In the genomic region with DNA sequence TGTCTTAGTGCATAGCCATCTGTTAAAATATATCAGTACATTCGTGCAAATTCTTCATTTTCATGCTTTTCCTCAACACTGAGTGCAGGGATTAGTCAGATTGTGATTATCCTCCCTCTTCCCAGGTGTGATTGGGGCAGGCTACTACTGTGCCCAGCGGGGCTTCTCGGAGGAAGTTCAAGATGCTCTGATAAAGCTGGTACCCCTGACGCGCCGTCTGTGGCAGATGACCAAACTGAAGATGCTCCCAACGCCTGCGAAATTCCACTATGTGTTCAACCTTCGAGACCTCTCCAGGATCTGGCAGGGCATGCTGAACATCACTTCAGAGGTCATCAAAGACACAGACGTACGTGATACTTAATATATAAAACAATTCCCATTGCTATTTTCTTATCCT, we compare ENCODE assay signal across 13 mouse cellular contexts.
"Had no signal": no experiment of that assay in that cellular context is flagged by ENCODE, and none has a peak within 500 bp of the region (broad histone marks: within the 10 kb centered on the region; RNA-seq: fewer than 3 reads in every experiment).

No protein-coding gene starts in this region.

- DNase-seq: lung, adult 18-20 months; lung, embryonic 14.5 days; lung, postnatal 10 days; lung, postnatal 4 days; midbrain, embryonic 14.5 days; retina, postnatal 1 day; right cerebral cortex, adult 18-20 months; right cerebral cortex, postnatal 25 days; right cerebral cortex, postnatal 4 days; spleen, adult 18-20 months; thymus, adult 18-20 months; thymus, postnatal 14 days; thymus, postnatal 36 days had no signal
